Mouse (Mus musculus): ENCODE data around the gene Pnmt. TPM values are rescaled to one million over a fixed set of nuclear protein-coding genes. Genes with fewer than 3 reads are reported as not detected.

Gene Pnmt
- polyA plus RNA-seq, 1 experiment from 2014 or later: not detected

DNA sequence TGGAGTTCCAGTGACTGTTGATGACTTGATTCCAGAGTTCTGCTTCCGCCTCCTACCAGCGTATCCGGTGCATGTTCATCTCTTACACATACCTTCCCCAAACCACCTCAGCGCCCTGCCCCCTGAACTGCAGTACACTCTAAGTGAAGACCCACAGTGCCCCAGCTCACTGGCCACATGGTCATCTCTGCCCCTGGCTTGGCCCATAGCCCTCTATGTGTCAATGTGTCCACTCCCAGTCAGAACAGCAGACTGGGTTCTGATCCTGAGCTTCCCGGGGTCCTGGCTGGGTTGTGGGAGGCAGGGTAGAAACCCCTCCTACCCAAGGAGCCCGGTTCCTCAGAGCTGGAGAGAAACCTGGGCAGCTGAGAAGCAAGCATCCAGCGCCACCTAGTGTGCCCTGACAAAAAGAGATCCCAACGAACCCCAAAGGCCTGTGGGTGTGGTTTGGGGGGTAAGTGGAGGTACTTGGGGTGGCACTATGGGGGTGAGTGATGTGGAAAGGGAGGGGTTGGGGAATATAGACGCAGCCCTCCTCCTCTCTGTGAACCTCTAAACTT, 3.1 kb downstream of the Pnmt start:
- Histone ChIP-seq H3K9me3 (no peaks in the 10 kb centered on the region), H3K4me3 (replicated peaks) (no peak overlapping the region), H3K36me3 (no peaks in the 10 kb centered on the region), H3K27ac (no peak overlapping the region), H3K4me2 (replicated peaks) (no peak overlapping the region), H3K27me3 (replicated peaks) (peaks cover 27% of the 10 kb centered on the region), H3K4me1 (replicated peaks) (peaks cover 29% of the 10 kb centered on the region), H3K9ac (no peak overlapping the region)
- 28% methylated on average over 9 of the region's 9 CpGs for WGBS
- no peak for ATAC-seq

DNA sequence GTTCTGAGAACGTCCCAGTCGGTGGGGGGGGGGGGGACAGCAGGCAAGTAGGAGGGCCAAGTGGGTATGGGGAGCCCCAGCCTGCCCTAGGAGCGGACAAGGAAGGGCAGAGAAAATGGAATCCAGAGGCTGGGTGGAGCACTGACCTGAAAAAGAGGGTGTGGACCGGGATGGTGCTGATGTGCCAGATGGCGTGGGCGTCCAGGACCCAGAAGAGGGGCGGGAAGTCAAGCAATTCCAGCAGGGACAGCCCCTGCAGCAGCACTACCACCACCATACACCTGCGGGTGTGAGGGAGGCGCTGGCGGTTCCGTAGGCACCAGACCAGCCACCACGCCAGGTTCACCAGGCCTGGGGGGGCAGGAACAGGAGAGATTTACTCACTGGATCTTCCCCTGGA, 3.9 kb downstream of the Pnmt start:
- 79% methylated on average over 12 of the region's 12 CpGs for WGBS
- Histone ChIP-seq H3K9ac (no peak overlapping the region), H3K36me3 (no peaks in the 10 kb centered on the region), H3K27ac (no peak overlapping the region), H3K4me3 (replicated peaks) (no peak overlapping the region), H3K4me1 (replicated peaks) (peaks cover 34% of the 10 kb centered on the region), H3K9me3 (no peaks in the 10 kb centered on the region), H3K27me3 (replicated peaks) (peaks cover 27% of the 10 kb centered on the region), H3K4me2 (replicated peaks) (no peak overlapping the region)
- ATAC-seq: no peak

DNA sequence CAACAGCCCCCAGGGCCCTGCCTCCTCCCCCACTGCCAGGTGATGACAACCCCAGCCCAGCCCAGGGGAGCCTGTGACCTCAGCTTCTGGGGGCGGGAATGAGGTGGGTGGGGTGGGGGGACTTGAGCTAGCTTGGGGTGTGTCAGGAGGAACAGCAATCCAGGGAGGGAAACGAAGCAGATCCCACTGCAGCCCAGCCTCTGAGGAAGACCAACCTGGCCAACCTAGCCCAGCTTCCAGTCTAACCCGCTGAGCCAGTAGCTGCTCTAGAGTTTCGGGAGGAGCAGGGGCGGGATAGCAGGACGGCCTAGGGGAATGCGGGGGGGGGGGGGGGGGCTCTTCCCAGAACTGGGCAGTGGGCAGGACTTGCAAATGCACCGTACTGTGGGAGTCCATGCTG, 5.8 kb downstream of the Pnmt start:
- ATAC-seq: 0 out of 2 replicates have a peak, but pooled peaks have one; percentile 11
- Histone ChIP-seq H3K36me3 (no peaks in the 10 kb centered on the region), H3K4me1 (replicated peaks) (peaks cover 34% of the 10 kb centered on the region), H3K27ac (peak overlapping the region; percentile 86), H3K9ac (peak overlapping the region; percentile 23; the same call in 1 of the 2 replicates), H3K4me3 (replicated peaks) (no peak overlapping the region), H3K9me3 (no peaks in the 10 kb centered on the region), H3K4me2 (replicated peaks) (0 out of 2 replicates have a peak overlapping the region, but pooled peaks have one; percentile 17), H3K27me3 (replicated peaks) (peaks cover 14% of the 10 kb centered on the region)
- whole genome bisulfite sequencing: 16% methylated on average over 7 of the region's 8 CpGs

DNA sequence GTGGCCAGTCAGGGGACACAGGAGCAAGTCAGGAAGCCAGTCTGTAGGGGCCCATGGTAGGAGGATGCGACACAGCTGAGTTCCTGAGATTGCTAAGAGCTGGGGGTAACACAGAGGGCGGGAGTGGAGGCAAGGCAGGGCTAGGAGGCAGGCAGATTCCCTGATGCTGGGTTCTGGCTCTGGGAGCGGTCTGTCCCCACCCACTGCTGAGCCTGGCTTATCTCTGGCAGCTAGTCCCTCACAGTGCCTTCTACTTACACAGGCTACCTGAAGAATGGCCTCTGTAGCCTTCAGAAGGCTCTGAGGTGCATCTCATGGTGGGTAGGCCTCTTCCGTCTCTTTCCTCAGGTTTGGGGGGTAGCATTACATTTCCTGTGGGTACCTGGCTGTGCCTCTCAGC, 6.4 kb downstream of the Pnmt start:
- ATAC-seq: peak; percentile 35; the same call in 1 of the 2 replicates
- WGBS: 46% methylated on average over 4 of the region's 4 CpGs
- no peaks in the 10 kb centered on the region for H3K9me3 ChIP-seq
- 0 out of 2 replicates have a peak, but pooled peaks cover 4% of the 10 kb centered on the region for H3K36me3 ChIP-seq
- peak overlapping the region; percentile 23; the same call in 1 of the 2 replicates for H3K9ac ChIP-seq
- H3K4me3 ChIP-seq (replicated peaks): no peak overlapping the region
- peak overlapping the region; percentile 17 for H3K4me2 ChIP-seq (replicated peaks)
- peaks cover 7% of the 10 kb centered on the region for H3K27me3 ChIP-seq (replicated peaks)
- H3K27ac ChIP-seq: peak overlapping the region; percentile 86
- H3K4me1 ChIP-seq (replicated peaks): peaks cover 34% of the 10 kb centered on the region

GRCm38 (mm10) chr11:98393317-98393716, 7.1 kb downstream of the Pnmt start:
- Histone ChIP-seq H3K4me1 (replicated peaks) (peaks cover 34% of the 10 kb centered on the region), H3K9me3 (no peaks in the 10 kb centered on the region), H3K9ac (no peak overlapping the region), H3K4me3 (replicated peaks) (no peak overlapping the region), H3K36me3 (0 out of 2 replicates have a peak, but pooled peaks cover 4% of the 10 kb centered on the region), H3K27me3 (replicated peaks) (peaks cover under 1% of the 10 kb centered on the region), H3K27ac (peak overlapping the region; percentile 86), H3K4me2 (replicated peaks) (peak overlapping the region; percentile 17; the same call in 1 of the 2 replicates)
- ATAC-seq: peak; percentile 41
- WGBS: 66% methylated on average over 6 of the region's 6 CpGs

GRCm38 (mm10) chr11:98394301-98394700, 8.1 kb downstream of the Pnmt start:
- 44% methylated on average over 6 of the region's 6 CpGs for WGBS
- H3K4me3 ChIP-seq (replicated peaks): no peak overlapping the region

GRCm38 (mm10) chr11:98395041-98395440, 8.8 kb downstream of the Pnmt start:
- Histone ChIP-seq H3K9ac (no peak overlapping the region), H3K4me2 (replicated peaks) (peak overlapping the region; percentile 11; the same call in 1 of the 2 replicates), H3K4me1 (replicated peaks) (peaks cover 34% of the 10 kb centered on the region), H3K27ac (peak overlapping the region; percentile 86), H3K4me3 (replicated peaks) (no peak overlapping the region), H3K27me3 (replicated peaks) (no peaks in the 10 kb centered on the region), H3K36me3 (0 out of 2 replicates have a peak, but pooled peaks cover 4% of the 10 kb centered on the region), H3K9me3 (no peaks in the 10 kb centered on the region)
- ATAC-seq: peak; percentile 88
- 36% methylated on average over 4 of the region's 4 CpGs for WGBS

More at GRCm38 (mm10) chr11:98394301-98394700, 8.1 kb downstream of the Pnmt start:
- Histone ChIP-seq H3K27ac (peak overlapping the region; percentile 86), H3K4me2 (replicated peaks) (no peak overlapping the region), H3K9ac (no peak overlapping the region), H3K4me1 (replicated peaks) (peaks cover 34% of the 10 kb centered on the region), H3K27me3 (replicated peaks) (no peaks in the 10 kb centered on the region), H3K9me3 (no peaks in the 10 kb centered on the region), H3K36me3 (0 out of 2 replicates have a peak, but pooled peaks cover 4% of the 10 kb centered on the region)
- no peak for ATAC-seq

DNA sequence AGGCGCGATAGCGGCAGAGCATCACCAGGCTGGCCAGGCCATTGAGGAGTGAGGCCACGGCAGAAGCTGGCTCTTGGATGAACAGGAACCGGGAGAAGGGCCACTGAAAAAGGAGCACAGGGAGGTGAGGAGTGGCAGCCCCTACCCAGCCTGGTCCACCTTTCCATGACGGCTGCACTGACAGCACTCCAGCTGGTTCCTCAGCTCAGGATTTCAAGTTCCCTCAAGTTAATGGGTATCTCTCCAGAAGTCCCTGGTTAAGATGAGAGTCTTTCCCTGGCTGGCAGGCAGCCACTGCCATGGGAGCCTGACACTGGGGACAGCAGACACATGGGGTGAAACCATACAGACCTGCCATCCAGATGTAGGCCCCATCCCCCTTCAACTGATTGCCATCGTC, 11.7 kb downstream of the Pnmt start:
- H3K4me1 ChIP-seq (replicated peaks): peaks cover 24% of the 10 kb centered on the region
- no peaks in the 10 kb centered on the region for H3K9me3 ChIP-seq
- no peaks in the 10 kb centered on the region for H3K27me3 ChIP-seq (replicated peaks)
- H3K27ac ChIP-seq: no peak overlapping the region
- 0 out of 2 replicates have a peak, but pooled peaks cover 4% of the 10 kb centered on the region for H3K36me3 ChIP-seq
- 90% methylated on average over 7 of the region's 7 CpGs for whole genome bisulfite sequencing
- no peak overlapping the region for H3K4me3 ChIP-seq (replicated peaks)
- ATAC-seq: no peak
- H3K9ac ChIP-seq: no peak overlapping the region
- H3K4me2 ChIP-seq (replicated peaks): no peak overlapping the region

GRCm38 (mm10) chr11:98400161-98400726, 14.0 kb downstream of the Pnmt start, which contains the start of gene Pgap3:
Pgap3 (minus strand) TSS chr11:98400490.
- peak; percentile 86 for ATAC-seq
- H3K9me3 ChIP-seq: no peaks in the 10 kb centered on the region
- H3K36me3 ChIP-seq: 0 out of 2 replicates have a peak, but pooled peaks cover 4% of the 10 kb centered on the region
- peak within 1 kb of the TSS; percentile 71 for H3K4me3 ChIP-seq (replicated peaks)
- H3K27ac ChIP-seq: peak within 1 kb of the TSS; percentile 99
- H3K4me1 ChIP-seq (replicated peaks): peaks cover 5% of the 10 kb centered on the region
- under 1% methylated on average over 40 of the region's 40 CpGs for WGBS
- peak within 1 kb of the TSS; percentile 82 for H3K9ac ChIP-seq
- peak within 1 kb of the TSS; percentile 64 for H3K4me2 ChIP-seq (replicated peaks)
- H3K27me3 ChIP-seq (replicated peaks): no peaks in the 10 kb centered on the region

DNA sequence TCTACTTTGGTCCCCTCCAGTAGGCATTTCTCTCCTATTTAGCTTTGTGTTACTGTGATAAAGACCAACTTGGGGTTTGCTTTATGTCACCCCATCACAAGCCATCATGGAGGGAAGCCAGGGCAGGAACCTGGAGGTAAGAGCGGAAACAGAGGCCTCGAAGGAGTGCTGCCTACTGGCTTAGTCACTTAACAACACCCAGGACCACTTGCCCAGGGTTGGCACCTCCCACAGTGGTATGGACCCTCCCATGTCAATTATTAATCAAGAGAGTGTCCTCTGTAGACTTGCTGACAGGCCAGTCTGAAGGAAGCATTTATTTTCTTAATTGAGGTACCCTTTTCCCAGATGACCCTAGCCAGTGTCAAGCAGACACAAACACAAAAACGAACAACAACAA, 14.6 kb downstream of the Pnmt start:
- no peaks in the 10 kb centered on the region for H3K27me3 ChIP-seq (replicated peaks)
- H3K36me3 ChIP-seq: 0 out of 2 replicates have a peak, but pooled peaks cover 4% of the 10 kb centered on the region
- H3K4me3 ChIP-seq (replicated peaks): peak overlapping the region; percentile 71
- ATAC-seq: peak; percentile 76
- peak overlapping the region; percentile 82 for H3K9ac ChIP-seq
- no peaks in the 10 kb centered on the region for H3K9me3 ChIP-seq
- H3K4me2 ChIP-seq (replicated peaks): peak overlapping the region; percentile 64
- H3K4me1 ChIP-seq (replicated peaks): peaks cover 5% of the 10 kb centered on the region
- H3K27ac ChIP-seq: peak overlapping the region; percentile 99
- 45% methylated on average over 3 of the region's 3 CpGs for WGBS

DNA sequence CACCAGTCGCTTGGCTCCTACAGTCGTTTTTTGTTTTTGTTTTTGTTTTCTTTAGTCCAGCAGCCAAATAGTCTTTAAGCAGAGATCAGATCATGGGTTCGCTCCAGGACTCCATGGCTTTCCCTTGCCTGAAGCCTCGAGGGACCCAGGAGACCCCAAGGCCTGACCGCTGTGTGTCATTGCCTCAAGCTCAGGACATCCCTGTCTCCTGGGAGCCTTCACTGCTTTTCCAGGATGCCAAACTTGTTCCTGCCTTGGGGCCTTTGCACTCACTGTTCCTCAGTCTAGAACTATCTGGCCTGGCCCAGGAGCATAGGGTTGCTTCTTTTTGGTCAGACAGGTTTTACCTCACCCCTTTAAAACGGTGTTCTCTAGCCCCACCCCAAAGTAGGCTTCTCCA, 20.4 kb downstream of the Pnmt start:
- H3K9ac ChIP-seq: no peak overlapping the region
- H3K4me3 ChIP-seq (replicated peaks): no peak overlapping the region
- H3K27me3 ChIP-seq (replicated peaks): no peaks in the 10 kb centered on the region
- H3K4me2 ChIP-seq (replicated peaks): no peak overlapping the region
- peaks cover 13% of the 10 kb centered on the region for H3K4me1 ChIP-seq (replicated peaks)
- ATAC-seq: no peak
- WGBS: 80% methylated on average over 6 of the region's 6 CpGs
- no peaks in the 10 kb centered on the region for H3K36me3 ChIP-seq
- no peak overlapping the region for H3K27ac ChIP-seq
- H3K9me3 ChIP-seq: no peaks in the 10 kb centered on the region

DNA sequence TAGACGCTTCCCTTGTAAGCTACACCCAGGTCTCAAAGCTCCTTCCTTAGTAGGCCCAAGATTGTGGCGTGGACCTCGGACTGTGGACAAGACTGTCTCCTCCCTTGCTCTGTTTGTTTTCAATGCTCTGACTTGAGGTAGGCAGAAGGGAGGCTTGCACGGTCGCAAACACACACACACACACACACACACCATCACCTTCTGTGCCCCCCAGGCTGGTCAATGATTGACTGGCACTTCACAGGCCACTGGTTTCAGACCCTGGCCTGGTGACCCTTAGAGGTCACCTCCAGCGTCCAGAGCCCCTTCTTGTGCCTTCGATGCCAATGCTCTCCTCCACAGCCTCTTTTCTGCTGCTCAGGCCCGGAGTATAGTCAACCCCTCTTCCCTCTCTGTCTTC, 22.6 kb downstream of the Pnmt start:
- ATAC-seq: peak; percentile 20; the same call in 1 of the 2 replicates
- 32% methylated on average over 8 of the region's 8 CpGs for WGBS
- Histone ChIP-seq H3K27ac (peak overlapping the region; percentile 74), H3K36me3 (no peaks in the 10 kb centered on the region), H3K4me3 (replicated peaks) (no peak overlapping the region), H3K4me2 (replicated peaks) (peak overlapping the region; percentile 45), H3K9me3 (no peaks in the 10 kb centered on the region), H3K9ac (peak overlapping the region; percentile 3; the same call in 1 of the 2 replicates), H3K27me3 (replicated peaks) (no peaks in the 10 kb centered on the region), H3K4me1 (replicated peaks) (peaks cover 23% of the 10 kb centered on the region)

Measured in intestine, embryonic 15.5 days (tissue).